Mouse (Mus musculus): ENCODE measurements at regions not wholly inside any gene's neighbourhood (a gene's known extent, or its start where the extent isn't known, plus 50 kb on each side); places are given as distances from the start of the nearest gene placed in this dataset.
A peak's percentile ranks its signal among the peaks of the same experiment; 100 is the strongest.
"Not testable (repeated sequence)": the region's sequence is repeated elsewhere in the genome, so short reads cannot be mapped to it uniquely, and the experiment has no call there.

GRCm38 (mm10) chr10:10188113-10188512, 284.0 kb downstream of the Adgb start:
- Histone ChIP-seq H3K27ac (no peak overlapping the region), H3K4me3 (replicated peaks) (no peak overlapping the region), H3K9ac (no peak overlapping the region), H3K27me3 (no peaks in the 10 kb centered on the region), H3K4me1 (peaks cover 2% of the 10 kb centered on the region; the same call in 1 of the 2 replicates), H3K9me3 (replicated peaks) (no peaks in the 10 kb centered on the region), H3K36me3 (no peaks in the 10 kb centered on the region), H3K4me2 (no peak overlapping the region)
- 76% methylated on average over 5 of the region's 5 CpGs for WGBS
- ATAC-seq (replicated peaks; ENCODE audit: low FRiP score) = 0 out of 2 replicates have a peak, but pooled peaks have one; percentile 25

- no peak overlapping the region for H3K27ac ChIP-seq
- WGBS = 81% methylated on average over 5 of the region's 5 CpGs
- peaks cover 2% of the 10 kb centered on the region; the same call in 1 of the 2 replicates for H3K4me1 ChIP-seq
- no peaks in the 10 kb centered on the region for H3K27me3 ChIP-seq
- no peaks in the 10 kb centered on the region for H3K9me3 ChIP-seq (replicated peaks)
- H3K9ac ChIP-seq = no peak overlapping the region
- no peak for ATAC-seq (replicated peaks; ENCODE audit: low FRiP score)
- H3K4me2 ChIP-seq = no peak overlapping the region
- no peaks in the 10 kb centered on the region for H3K36me3 ChIP-seq
- no peak overlapping the region for H3K4me3 ChIP-seq (replicated peaks)
These were observed 285.4 kb downstream of the Adgb start for GRCm38 (mm10) chr10:10186721-10187120.

GRCm38 (mm10) chr10:10185298-10185883, 284.5 kb upstream of the Stxbp5 start:
- 85% methylated on average over 8 of the region's 8 CpGs for WGBS
- Histone ChIP-seq H3K4me1 (peaks cover 2% of the 10 kb centered on the region; the same call in 1 of the 2 replicates), H3K4me2 (no peak overlapping the region), H3K9ac (no peak overlapping the region), H3K36me3 (no peaks in the 10 kb centered on the region), H3K9me3 (replicated peaks) (no peaks in the 10 kb centered on the region), H3K4me3 (replicated peaks) (no peak overlapping the region), H3K27ac (0 out of 2 replicates have a peak overlapping the region, but pooled peaks have one; percentile 27), H3K27me3 (no peaks in the 10 kb centered on the region)
- 0 out of 2 replicates have a peak, but pooled peaks have one; percentile 36 for ATAC-seq (replicated peaks; ENCODE audit: low FRiP score)

- 0 out of 2 replicates have a peak overlapping the region, but pooled peaks have one; percentile 27 for H3K27ac ChIP-seq
- ATAC-seq (replicated peaks; ENCODE audit: low FRiP score) = no peak
These were observed 283.5 kb upstream of the Stxbp5 start for GRCm38 (mm10) chr10:10184386-10184785.

GRCm38 (mm10) chr10:10177037-10177436, 276.2 kb upstream of the Stxbp5 start:
- H3K4me2 ChIP-seq; H3K27me3 ChIP-seq; H3K9ac ChIP-seq; H3K4me3 ChIP-seq (replicated peaks); H3K9me3 ChIP-seq (replicated peaks); H3K4me1 ChIP-seq; ATAC-seq (replicated peaks; ENCODE audit: low FRiP score); H3K36me3 ChIP-seq; H3K27ac ChIP-seq: not testable (repeated sequence)
- 90% methylated on average over 3 of the region's 3 CpGs for WGBS

More at GRCm38 (mm10) chr10:10184386-10184785, 283.5 kb upstream of the Stxbp5 start:
- Histone ChIP-seq H3K27me3 (no peaks in the 10 kb centered on the region), H3K4me3 (replicated peaks) (no peak overlapping the region), H3K9me3 (replicated peaks) (no peaks in the 10 kb centered on the region), H3K4me1 (peaks cover 2% of the 10 kb centered on the region; the same call in 1 of the 2 replicates), H3K9ac (no peak overlapping the region), H3K36me3 (no peaks in the 10 kb centered on the region), H3K4me2 (no peak overlapping the region)
- 69% methylated on average over 5 of the region's 5 CpGs for WGBS
